Mouse (Mus musculus): Measurements from ENCODE around the gene Grip2. TPM values are rescaled to one million over a fixed set of nuclear protein-coding genes. Genes with fewer than 3 reads are reported as not detected.

Grip2 gene
- polyA plus RNA-seq, 2 experiments, result 2.8 to 5.9 TPM

- DNase-seq (ENCODE audit: low spot score), result no peak
- H3K27me3 ChIP-seq (ENCODE audit: control insufficient read depth, insufficient read depth, low read length), result peaks cover 24% of the 10 kb centered on the region
- H3K9me3 ChIP-seq (ENCODE audit: control insufficient read depth, low read length), result no peaks in the 10 kb centered on the region
- no peak overlapping the region for H3K27ac ChIP-seq (replicated peaks; ENCODE audit: low read depth, low read length)
- H3K4me1 ChIP-seq (ENCODE audit: control insufficient read depth, insufficient read depth, low read length), result no peaks in the 10 kb centered on the region; the same call in 1 of the 2 replicates
- no peak for ATAC-seq (ENCODE audit: low FRiP score, low read depth)
- no peak overlapping the region for H3K4me3 ChIP-seq (replicated peaks; ENCODE audit: low read length)
- no peak for TF ChIP-seq POLR2A (IDR thresholded peaks at IDR 0.05; ENCODE audit: borderline replicate concordance, extremely low read depth, insufficient read depth, insufficient read length)
- H3K9ac ChIP-seq (ENCODE audit: low read depth, low read length, severe bottlenecking), result no peak overlapping the region
- H3K4me2 ChIP-seq (replicated peaks; ENCODE audit: low read depth, low read length, severe bottlenecking), result no peak overlapping the region
- 3% methylated on average over 1 of the region's 1 CpGs for WGBS
- H3K36me3 ChIP-seq (ENCODE audit: control insufficient read depth, insufficient read depth, low read length), result no peaks in the 10 kb centered on the region
Measured at GRCm38 (mm10) chr6:91810007-91810406, 17.0 kb downstream of the Grip2 start.

DNA sequence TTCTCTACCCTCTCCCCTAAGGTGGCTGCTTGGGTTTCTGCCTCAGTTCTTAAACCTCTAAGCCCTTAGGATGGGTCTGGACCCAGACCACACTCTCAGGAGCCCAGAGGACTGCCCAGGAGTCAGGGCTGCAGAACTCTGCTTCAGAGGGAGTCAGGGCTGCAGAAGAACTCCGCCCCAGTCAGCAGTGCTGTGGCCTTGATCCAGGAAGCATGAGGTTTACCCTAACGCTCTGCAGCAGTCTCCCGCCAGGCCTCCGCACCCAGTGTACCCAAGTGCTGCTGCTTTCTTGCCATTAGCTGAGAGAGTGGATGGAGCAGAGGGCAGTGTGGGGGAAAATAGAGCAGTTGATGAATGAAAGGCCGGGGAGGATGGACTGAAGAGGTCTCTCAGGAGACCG, 19.0 kb downstream of the Grip2 start:
- no peaks in the 10 kb centered on the region for H3K9me3 ChIP-seq (ENCODE audit: control insufficient read depth, low read length)
- H3K4me1 ChIP-seq (ENCODE audit: control insufficient read depth, insufficient read depth, low read length), result no peaks in the 10 kb centered on the region; the same call in 1 of the 2 replicates
- H3K4me2 ChIP-seq (replicated peaks; ENCODE audit: low read depth, low read length, severe bottlenecking), result no peak overlapping the region
- H3K27ac ChIP-seq (replicated peaks; ENCODE audit: low read depth, low read length), result no peak overlapping the region
- DNase-seq (ENCODE audit: low spot score) (no peak), ATAC-seq (ENCODE audit: low FRiP score, low read depth) (no peak)
- H3K27me3 ChIP-seq (ENCODE audit: control insufficient read depth, insufficient read depth, low read length), result peaks cover 24% of the 10 kb centered on the region
- no peak for TF ChIP-seq POLR2A (IDR thresholded peaks at IDR 0.05; ENCODE audit: borderline replicate concordance, extremely low read depth, insufficient read depth, insufficient read length)
- WGBS, result 49% methylated on average over 6 of the region's 6 CpGs
- no peak overlapping the region for H3K4me3 ChIP-seq (replicated peaks; ENCODE audit: low read length)
- no peak overlapping the region for H3K9ac ChIP-seq (ENCODE audit: low read depth, low read length, severe bottlenecking)
- no peaks in the 10 kb centered on the region for H3K36me3 ChIP-seq (ENCODE audit: control insufficient read depth, insufficient read depth, low read length)

- Histone ChIP-seq H3K4me1 (ENCODE audit: control insufficient read depth, insufficient read depth, low read length) (no peaks in the 10 kb centered on the region; the same call in 1 of the 2 replicates), H3K27ac (replicated peaks; ENCODE audit: low read depth, low read length) (no peak overlapping the region), H3K27me3 (ENCODE audit: control insufficient read depth, insufficient read depth, low read length) (peaks cover 24% of the 10 kb centered on the region), H3K4me2 (replicated peaks; ENCODE audit: low read depth, low read length, severe bottlenecking) (peak overlapping the region; percentile 45), H3K36me3 (ENCODE audit: control insufficient read depth, insufficient read depth, low read length) (no peaks in the 10 kb centered on the region), H3K9me3 (ENCODE audit: control insufficient read depth, low read length) (no peaks in the 10 kb centered on the region), H3K9ac (ENCODE audit: low read depth, low read length, severe bottlenecking) (peak overlapping the region; percentile 38; the same call in 1 of the 2 replicates), H3K4me3 (replicated peaks; ENCODE audit: low read length) (peak overlapping the region; percentile 24)
- DNase-seq (ENCODE audit: low spot score), result no peak
- 3% methylated on average over 21 of the region's 23 CpGs for WGBS
- ATAC-seq (ENCODE audit: low FRiP score, low read depth), result no peak
- TF ChIP-seq POLR2A (IDR thresholded peaks at IDR 0.05; ENCODE audit: borderline replicate concordance, extremely low read depth, insufficient read depth, insufficient read length), result no peak
Measured at GRCm38 (mm10) chr6:91807169-91807568, 19.9 kb downstream of the Grip2 start.

DNA sequence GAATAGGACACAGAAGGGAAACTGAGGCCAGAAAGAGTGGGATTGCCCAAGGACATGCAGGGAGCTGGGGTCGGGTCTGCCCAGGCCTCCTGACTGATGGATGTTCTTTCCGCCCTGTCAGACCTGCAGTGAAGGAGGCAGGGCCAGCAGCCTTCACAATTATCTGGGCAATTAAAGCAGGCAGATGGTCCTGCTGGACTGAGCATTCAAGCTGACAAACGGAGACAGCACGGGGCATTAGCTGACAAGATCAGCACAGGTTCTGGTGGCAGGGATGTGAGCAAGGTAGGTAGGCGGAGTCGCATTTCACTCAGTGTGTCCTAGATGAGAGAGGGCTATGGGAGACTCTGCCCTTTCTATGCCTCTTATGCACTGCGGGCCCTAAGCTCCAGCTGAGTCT, 22.9 kb downstream of the Grip2 start:
- Histone ChIP-seq H3K4me3 (replicated peaks; ENCODE audit: low read length) (no peak overlapping the region), H3K9me3 (ENCODE audit: control insufficient read depth, low read length) (no peaks in the 10 kb centered on the region), H3K36me3 (ENCODE audit: control insufficient read depth, insufficient read depth, low read length) (no peaks in the 10 kb centered on the region), H3K4me2 (replicated peaks; ENCODE audit: low read depth, low read length, severe bottlenecking) (no peak overlapping the region), H3K27me3 (ENCODE audit: control insufficient read depth, insufficient read depth, low read length) (peaks cover 24% of the 10 kb centered on the region), H3K9ac (ENCODE audit: low read depth, low read length, severe bottlenecking) (no peak overlapping the region), H3K4me1 (ENCODE audit: control insufficient read depth, insufficient read depth, low read length) (no peaks in the 10 kb centered on the region; the same call in 1 of the 2 replicates), H3K27ac (replicated peaks; ENCODE audit: low read depth, low read length) (no peak overlapping the region)
- DNase-seq (ENCODE audit: low spot score), result no peak
- TF ChIP-seq POLR2A (IDR thresholded peaks at IDR 0.05; ENCODE audit: borderline replicate concordance, extremely low read depth, insufficient read depth, insufficient read length), result no peak
- 34% methylated on average over 7 of the region's 7 CpGs for WGBS
- no peak for ATAC-seq (ENCODE audit: low FRiP score, low read depth)

GRCm38 (mm10) chr6:91798496-91798895, 28.6 kb downstream of the Grip2 start:
- no peak overlapping the region for H3K4me3 ChIP-seq (replicated peaks; ENCODE audit: low read length)
- no peak for TF ChIP-seq POLR2A (IDR thresholded peaks at IDR 0.05; ENCODE audit: borderline replicate concordance, extremely low read depth, insufficient read depth, insufficient read length)
- no peak overlapping the region for H3K9ac ChIP-seq (ENCODE audit: low read depth, low read length, severe bottlenecking)
- DNase-seq (ENCODE audit: low spot score) (no peak), ATAC-seq (ENCODE audit: low FRiP score, low read depth) (no peak)
- H3K36me3 ChIP-seq (ENCODE audit: control insufficient read depth, insufficient read depth, low read length), result no peaks in the 10 kb centered on the region
- WGBS, result 56% methylated on average over 12 of the region's 12 CpGs
- H3K4me1 ChIP-seq (ENCODE audit: control insufficient read depth, insufficient read depth, low read length), result no peaks in the 10 kb centered on the region
- H3K27ac ChIP-seq (replicated peaks; ENCODE audit: low read depth, low read length), result no peak overlapping the region
- no peaks in the 10 kb centered on the region for H3K27me3 ChIP-seq (ENCODE audit: control insufficient read depth, insufficient read depth, low read length)
- no peaks in the 10 kb centered on the region for H3K9me3 ChIP-seq (ENCODE audit: control insufficient read depth, low read length)
- no peak overlapping the region for H3K4me2 ChIP-seq (replicated peaks; ENCODE audit: low read depth, low read length, severe bottlenecking)

DNA sequence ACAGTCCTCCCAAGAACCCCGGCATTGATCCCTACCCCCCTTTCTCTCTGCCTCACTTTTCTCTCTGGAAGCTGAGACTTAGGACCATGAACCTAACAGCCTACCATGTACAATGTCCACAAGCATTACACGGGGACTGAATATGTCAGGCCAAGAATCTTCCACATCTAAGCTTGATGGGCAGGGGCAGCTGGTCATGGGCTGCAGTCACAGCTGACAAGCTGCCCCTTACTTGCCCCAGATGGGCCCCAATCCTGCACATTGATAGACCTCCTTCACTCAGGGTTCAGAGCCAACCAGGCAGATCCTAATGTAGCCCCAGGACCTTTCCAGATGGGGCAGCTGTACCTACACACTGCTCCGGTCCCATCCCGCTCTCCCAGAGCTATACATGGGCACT, 30.3 kb downstream of the Grip2 start:
- no peak overlapping the region for H3K4me3 ChIP-seq (replicated peaks; ENCODE audit: low read length)
- DNase-seq (ENCODE audit: low spot score), result peak; percentile 11
- no peaks in the 10 kb centered on the region for H3K9me3 ChIP-seq (ENCODE audit: control insufficient read depth, low read length)
- TF ChIP-seq POLR2A (IDR thresholded peaks at IDR 0.05; ENCODE audit: borderline replicate concordance, extremely low read depth, insufficient read depth, insufficient read length), result no peak
- no peaks in the 10 kb centered on the region for H3K4me1 ChIP-seq (ENCODE audit: control insufficient read depth, insufficient read depth, low read length)
- 0 out of 2 replicates have a peak, but pooled peaks have one; percentile 55 for ATAC-seq (ENCODE audit: low FRiP score, low read depth)
- H3K9ac ChIP-seq (ENCODE audit: low read depth, low read length, severe bottlenecking), result no peak overlapping the region
- no peak overlapping the region for H3K4me2 ChIP-seq (replicated peaks; ENCODE audit: low read depth, low read length, severe bottlenecking)
- no peaks in the 10 kb centered on the region for H3K36me3 ChIP-seq (ENCODE audit: control insufficient read depth, insufficient read depth, low read length)
- H3K27me3 ChIP-seq (ENCODE audit: control insufficient read depth, insufficient read depth, low read length), result no peaks in the 10 kb centered on the region
- 86% methylated on average over 4 of the region's 4 CpGs for WGBS
- no peak overlapping the region for H3K27ac ChIP-seq (replicated peaks; ENCODE audit: low read depth, low read length)
